In the genomic region with DNA sequence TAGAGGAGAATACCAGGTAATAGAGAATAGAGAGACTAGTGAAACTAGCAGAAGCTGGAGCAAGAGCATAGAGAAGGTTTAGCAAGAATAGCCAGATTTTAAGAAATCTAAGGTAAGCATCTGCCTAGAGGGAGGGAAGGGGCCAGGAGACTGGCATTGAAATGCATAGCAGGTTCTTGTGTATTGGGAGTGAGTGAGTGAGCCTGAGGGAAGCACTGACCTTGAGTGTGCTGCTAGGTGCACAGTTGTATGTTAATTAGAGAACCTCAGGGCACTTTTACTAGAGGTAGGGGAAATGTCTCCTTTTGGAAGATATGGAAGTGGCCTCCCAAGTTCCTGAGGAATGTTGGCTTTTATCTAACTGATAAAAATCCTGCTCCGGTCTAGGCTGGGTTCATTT, we compare ENCODE assay signal across 12 mouse cellular contexts.
"Had no signal": no experiment of that assay in that cellular context is flagged by ENCODE, and none has a peak within 500 bp of the region (broad histone marks: within the 10 kb centered on the region; RNA-seq: fewer than 3 reads in every experiment).

No protein-coding gene starts in this region.

- DNase-seq: gastrocnemius, postnatal 10 days; gastrocnemius, postnatal 25 days; heart, adult 18-20 months; heart, postnatal 14 days; heart, postnatal 36 days; kidney, adult 11 months; kidney, adult 2 months; kidney, adult 9 months; kidney, postnatal 25 days; kidney, postnatal 4 days; liver; liver, embryonic 13.5 days had no signal
